Mouse (Mus musculus): ENCODE results near the gene Apcs.

- TF ChIP-seq EP300 (IDR thresholded peaks at IDR 0.05): no peak
- no peak for TF ChIP-seq CTCF (IDR thresholded peaks at IDR 0.05)
Observed at GRCm38 (mm10) chr1:172875265-172875664, 19.6 kb downstream of the Apcs start.
